Mouse (Mus musculus) ES-CJ7 (cell line): ENCODE data around the gene Rpl10a.
"Not testable (repeated sequence)": the region's sequence is repeated elsewhere in the genome, so short reads cannot be mapped to it uniquely, and the experiment has no call there.

Experiments used
- DNase-seq: peaks from one replicate; pipeline ENCODE4 v3.0.0; 2011; ENCODE audit warnings: low read depth, low spot score

Gene Rpl10a

GRCm38 (mm10) chr17:28355871-28356270, 27.6 kb downstream of the Rpl10a start:
- DNase-seq: no peak

GRCm38 (mm10) chr17:28358576-28359261, 30.4 kb downstream of the Rpl10a start:
- not testable (repeated sequence) for DNase-seq

DNA sequence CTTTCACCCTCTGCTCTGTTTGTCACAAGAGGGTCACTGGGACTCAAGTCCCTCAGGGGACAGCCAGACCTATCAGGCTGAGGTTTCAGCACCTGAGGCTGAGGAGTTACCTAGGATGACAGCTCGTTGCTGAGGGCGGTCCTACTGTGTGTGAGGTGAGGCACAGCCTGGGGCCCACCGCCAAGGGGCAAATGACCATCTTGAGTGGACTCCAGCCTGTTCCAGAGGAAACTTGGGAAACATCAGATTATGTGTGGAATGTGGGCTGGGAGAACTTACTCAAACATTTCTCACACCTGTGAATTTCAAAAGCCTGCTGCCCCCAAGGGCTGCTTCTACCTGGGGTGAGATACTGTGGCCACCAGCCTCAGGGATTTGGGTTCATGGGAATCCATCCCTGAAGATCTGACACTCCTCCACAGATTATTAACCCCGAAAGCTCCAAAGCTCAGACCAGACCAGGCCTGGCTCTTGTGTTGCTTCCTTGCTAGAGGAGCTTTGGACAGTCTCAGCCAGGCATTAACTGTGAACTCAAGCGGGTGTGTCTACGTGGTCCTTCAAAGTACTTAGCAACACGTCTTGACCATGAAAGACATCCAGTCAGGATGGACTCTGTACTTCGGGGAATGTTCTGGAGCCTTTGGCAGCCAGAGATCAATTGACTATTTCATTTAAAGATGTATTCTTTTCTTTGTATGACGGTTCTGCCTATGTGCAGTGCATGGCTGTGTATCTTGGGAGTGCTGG, 32.4 kb downstream of the Rpl10a start:
- DNase-seq: no peak

- no peak for DNase-seq
Observed at GRCm38 (mm10) chr17:28361921-28362652, 33.8 kb downstream of the Rpl10a start.

DNA sequence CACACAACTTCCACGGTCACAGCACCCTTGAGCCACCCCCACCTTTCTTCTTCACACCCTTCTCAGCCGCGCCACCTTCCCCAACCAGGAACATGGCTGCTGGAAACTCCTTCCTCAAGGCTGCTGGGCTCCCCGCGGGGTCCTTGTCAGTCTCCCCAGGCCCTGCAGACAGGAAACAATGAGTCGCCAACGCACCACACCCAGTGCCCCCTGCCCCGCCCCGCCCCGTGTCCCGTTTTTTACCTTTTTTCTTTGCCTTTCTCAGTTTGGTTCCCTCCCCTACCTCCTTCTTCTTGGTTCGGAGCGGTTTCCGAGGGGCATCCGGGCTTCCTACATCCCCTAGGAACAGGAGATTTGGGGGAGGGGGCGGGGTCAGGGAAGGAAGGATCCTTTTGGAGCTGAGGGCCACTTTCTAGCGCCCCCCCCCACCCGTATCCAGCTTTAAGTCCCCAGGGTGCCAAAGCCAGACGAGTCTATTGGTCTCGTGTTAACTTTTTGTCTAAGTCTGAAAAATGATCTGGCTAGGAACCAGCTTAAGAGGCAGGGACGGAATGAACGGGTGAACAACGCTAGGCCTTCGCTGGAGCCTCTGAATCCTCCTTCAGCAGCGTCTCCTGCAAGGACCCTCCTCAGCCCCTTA, 34.5 kb downstream of the Rpl10a start:
- peak; percentile 80 for DNase-seq

DNA sequence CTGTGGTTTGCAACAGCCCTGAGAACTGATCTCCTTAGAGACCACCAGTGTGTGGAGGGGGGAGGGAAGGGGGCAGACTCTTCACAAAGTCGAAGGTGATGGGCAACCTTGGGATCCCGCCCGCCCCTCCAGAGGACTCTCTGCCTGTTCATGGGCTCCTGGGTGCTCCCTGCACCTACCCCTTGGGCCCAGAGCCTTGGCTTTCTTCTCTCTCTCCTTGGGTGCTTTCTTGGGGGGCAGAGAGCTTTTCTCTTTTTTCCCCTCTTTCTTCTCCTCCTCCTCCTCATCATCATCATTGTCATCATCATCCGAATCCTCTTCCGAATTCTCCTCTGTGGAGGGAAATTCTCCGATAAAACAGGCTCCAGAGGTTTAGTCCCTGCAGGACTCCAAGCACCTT, 35.2 kb downstream of the Rpl10a start:
- DNase-seq: no peak

DNA sequence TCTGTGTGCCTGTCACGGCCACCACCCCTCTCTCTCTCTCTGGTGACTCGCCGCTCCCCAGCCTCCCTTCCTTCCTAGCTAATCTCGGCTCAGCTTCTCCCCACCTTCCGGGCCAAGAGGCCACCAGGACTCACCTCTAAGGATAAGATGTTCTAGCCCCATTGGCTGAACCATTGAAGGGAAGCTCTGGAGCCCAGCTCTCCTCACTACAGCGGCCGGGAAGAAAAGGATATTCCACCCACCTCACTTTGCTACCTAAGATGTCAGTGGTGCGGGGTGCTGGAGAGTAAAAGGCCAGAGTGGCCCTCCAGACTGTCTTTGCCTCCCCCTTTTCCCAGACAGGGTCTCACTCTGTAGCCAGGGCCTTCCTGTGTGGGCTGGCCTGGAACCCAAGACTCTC, 36.9 kb downstream of the Rpl10a start, which contains the start of gene Tulp1:
Gene Tulp1 (minus strand): TSS at position 101 of the 400 bp plus-strand sequence.
- DNase-seq: no peak

DNA sequence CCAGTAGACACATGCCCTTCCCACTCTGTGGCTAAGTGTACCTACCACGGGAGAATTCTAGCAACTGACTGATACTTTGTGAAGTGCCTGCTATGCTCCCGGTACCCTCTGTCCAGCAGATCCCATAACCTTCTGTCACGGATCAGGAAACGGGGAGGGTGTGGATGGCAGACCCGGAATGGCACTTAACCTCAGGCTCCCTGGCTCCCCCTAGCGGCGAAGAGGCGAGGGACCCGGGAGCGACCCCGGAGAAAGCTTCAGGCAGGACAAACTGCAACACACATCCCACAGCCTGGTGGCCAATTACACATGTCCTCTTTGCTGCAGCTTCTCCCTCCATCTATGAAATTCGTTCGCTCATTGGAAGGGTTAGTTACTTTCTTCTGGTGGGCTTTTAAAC, 40.2 kb downstream of the Rpl10a start:
- DNase-seq: peak; percentile 91

- DNase-seq: no peak
Observed at GRCm38 (mm10) chr17:28369056-28369455, 40.8 kb downstream of the Rpl10a start.

GRCm38 (mm10) chr17:28371286-28371685, 43.0 kb downstream of the Rpl10a start:
- DNase-seq: no peak

DNA sequence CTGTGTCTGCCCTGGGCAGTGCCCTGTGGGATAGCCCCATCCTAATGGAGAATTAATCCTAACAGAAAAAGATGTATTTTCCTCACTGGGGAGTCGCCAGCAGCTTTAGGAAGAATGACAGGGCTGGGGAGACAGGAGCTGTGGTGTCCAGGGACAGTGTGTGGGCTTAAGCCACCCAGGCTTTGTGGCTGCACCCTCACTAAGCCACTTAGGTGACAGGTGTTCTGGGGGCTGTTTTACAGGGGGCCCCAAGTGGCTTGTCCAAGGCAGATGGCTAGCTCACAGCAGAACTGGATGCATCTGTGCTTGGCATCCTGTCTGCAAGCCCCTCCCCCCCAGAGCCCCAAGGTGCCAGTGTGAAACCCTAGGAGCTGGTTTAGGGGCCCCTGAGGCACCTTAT, 43.7 kb downstream of the Rpl10a start:
- DNase-seq: no peak

DNA sequence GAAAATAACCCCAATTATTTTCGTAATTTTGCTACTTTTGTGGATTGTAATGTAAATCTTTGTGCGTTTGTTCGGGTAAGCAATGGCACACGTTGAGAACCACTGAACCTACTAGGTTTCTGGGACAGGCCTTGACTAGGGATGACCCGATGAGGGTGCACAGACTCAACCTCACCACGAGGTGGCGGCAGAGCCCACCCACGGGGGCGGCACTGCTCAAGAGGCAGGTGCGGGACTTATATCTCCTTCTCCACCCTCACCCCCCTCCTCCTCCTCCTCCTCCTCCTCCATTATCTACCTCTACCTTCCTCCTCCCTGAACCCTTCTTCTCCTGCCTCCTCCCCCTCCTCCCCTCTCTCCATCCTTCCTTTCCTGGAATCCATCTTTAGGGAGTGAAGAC, 45.5 kb downstream of the Rpl10a start:
- peak; percentile 86 for DNase-seq

GRCm38 (mm10) chr17:28374494-28374893, 46.2 kb downstream of the Rpl10a start:
- DNase-seq: peak; percentile 55

DNA sequence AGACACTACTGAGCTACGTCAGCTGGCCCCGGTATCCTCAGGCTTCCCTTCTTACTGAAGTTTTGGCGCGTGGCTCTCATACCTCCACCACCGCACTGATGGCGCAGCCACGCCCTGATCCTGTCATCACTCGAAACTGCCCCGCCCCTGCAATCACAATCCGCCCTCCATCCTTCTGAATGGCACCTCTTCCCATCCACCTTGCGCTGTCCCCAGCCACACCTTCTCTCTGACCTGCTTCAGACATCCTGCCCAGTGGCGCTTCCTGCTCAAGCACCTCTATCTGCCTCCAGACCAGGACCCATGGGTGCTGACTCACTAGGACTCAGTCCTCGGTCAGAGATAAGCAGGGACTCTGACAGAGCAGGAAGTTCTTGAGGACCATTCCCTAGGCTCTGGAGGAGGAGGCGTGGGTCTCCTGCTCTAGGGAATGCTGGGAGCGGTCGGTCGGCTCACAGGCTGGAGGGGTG, 47.4 kb downstream of the Rpl10a start:
- DNase-seq: peak; percentile 67

DNA sequence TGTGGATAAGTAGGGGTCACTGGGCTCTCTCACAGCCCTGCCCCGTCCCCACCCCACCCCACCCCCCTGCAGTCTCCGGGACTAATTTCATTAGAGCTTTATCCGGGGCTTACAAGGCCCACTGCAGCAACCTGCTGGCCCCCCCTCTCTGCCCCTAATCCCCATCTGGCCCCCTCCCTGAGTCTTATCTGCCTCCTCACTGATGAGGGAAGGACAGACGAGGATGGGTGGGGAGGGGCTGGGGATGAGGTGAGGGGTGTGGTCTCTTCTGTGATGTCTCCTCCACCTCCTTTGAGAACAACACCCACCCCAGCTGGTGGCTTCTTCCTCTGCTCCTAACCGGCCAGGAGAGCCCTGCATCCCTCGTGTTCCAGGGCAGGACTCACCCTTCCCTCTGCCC, 52.0 kb downstream of the Rpl10a start:
- no peak for DNase-seq
